Mouse (Mus musculus): ENCODE data around the gene Uspl1. TPM values are rescaled to one million over a fixed set of nuclear protein-coding genes. Genes with fewer than 3 reads are reported as not detected.
A peak's percentile ranks its signal among the peaks of the same experiment; 100 is the strongest.

Gene Uspl1
- polyA plus RNA-seq, 1 experiment: 8.5 TPM

GRCm38 (mm10) chr5:149252303-149252702 is 68.2 kb downstream of the Uspl1 start:
- 78% methylated on average over 3 of the region's 3 CpGs for WGBS
- Histone ChIP-seq H3K4me1 (ENCODE audit: control insufficient read depth, insufficient read depth, insufficient read length) (peaks cover 4% of the 10 kb centered on the region; the same call in 1 of the 2 replicates), H3K4me3 (ENCODE audit: extremely low read depth, insufficient read depth, insufficient read length) (no peak overlapping the region), H3K27ac (ENCODE audit: insufficient read depth, low read length) (no peak overlapping the region), H3K27me3 (ENCODE audit: control insufficient read depth, insufficient read depth, low read length) (no peaks in the 10 kb centered on the region), H3K36me3 (ENCODE audit: control insufficient read depth, insufficient read depth, low read length) (no peaks in the 10 kb centered on the region)
- TF ChIP-seq POLR2A (IDR thresholded peaks at IDR 0.05; ENCODE audit: low read depth, low read length) (no peak), CTCF (IDR thresholded peaks at IDR 0.05; ENCODE audit: extremely low read depth, insufficient read depth, insufficient read length, insufficient replicate concordance) (no peak)
- no peak for DNase-seq (ENCODE audit: low read depth in 1 of 2, low spot score in 2 of 2)

GRCm38 (mm10) chr5:149253491-149253890 is 69.3 kb downstream of the Uspl1 start:
- H3K4me1 ChIP-seq (ENCODE audit: control insufficient read depth, insufficient read depth, insufficient read length): no peaks in the 10 kb centered on the region

GRCm38 (mm10) chr5:149255522-149255921 is 71.4 kb downstream of the Uspl1 start:
- Histone ChIP-seq H3K4me1 (ENCODE audit: control insufficient read depth, insufficient read depth, insufficient read length) (no peaks in the 10 kb centered on the region), H3K27me3 (ENCODE audit: control insufficient read depth, insufficient read depth, low read length) (no peaks in the 10 kb centered on the region), H3K4me3 (ENCODE audit: extremely low read depth, insufficient read depth, insufficient read length) (no peak overlapping the region), H3K27ac (ENCODE audit: insufficient read depth, low read length) (no peak overlapping the region), H3K36me3 (ENCODE audit: control insufficient read depth, insufficient read depth, low read length) (no peaks in the 10 kb centered on the region)
- 58% methylated on average over 2 of the region's 2 CpGs for WGBS
- no peak for TF ChIP-seq CTCF (IDR thresholded peaks at IDR 0.05; ENCODE audit: extremely low read depth, insufficient read depth, insufficient read length, insufficient replicate concordance)
- TF ChIP-seq POLR2A (IDR thresholded peaks at IDR 0.05; ENCODE audit: low read depth, low read length): no peak
- no peak for DNase-seq (ENCODE audit: low read depth in 1 of 2, low spot score in 2 of 2)

More at GRCm38 (mm10) chr5:149253491-149253890, 69.3 kb downstream of the Uspl1 start:
- TF ChIP-seq CTCF (IDR thresholded peaks at IDR 0.05; ENCODE audit: extremely low read depth, insufficient read depth, insufficient read length, insufficient replicate concordance): no peak
- no peak for TF ChIP-seq POLR2A (IDR thresholded peaks at IDR 0.05; ENCODE audit: low read depth, low read length)
- no peaks in the 10 kb centered on the region for H3K27me3 ChIP-seq (ENCODE audit: control insufficient read depth, insufficient read depth, low read length)
- H3K36me3 ChIP-seq (ENCODE audit: control insufficient read depth, insufficient read depth, low read length): no peaks in the 10 kb centered on the region
- H3K4me3 ChIP-seq (ENCODE audit: extremely low read depth, insufficient read depth, insufficient read length): no peak overlapping the region
- no peak overlapping the region for H3K27ac ChIP-seq (ENCODE audit: insufficient read depth, low read length)
- 83% methylated on average over 2 of the region's 2 CpGs for WGBS
- no peak for DNase-seq (ENCODE audit: low read depth in 1 of 2, low spot score in 2 of 2)

GRCm38 (mm10) chr5:149257518-149258281 is 73.5 kb downstream of the Uspl1 start:
- no peak for DNase-seq (ENCODE audit: low read depth in 1 of 2, low spot score in 2 of 2)
- WGBS: 78% methylated on average over 14 of the region's 14 CpGs
- no peak overlapping the region for H3K27ac ChIP-seq (ENCODE audit: insufficient read depth, low read length)
- H3K36me3 ChIP-seq (ENCODE audit: control insufficient read depth, insufficient read depth, low read length): no peaks in the 10 kb centered on the region
- no peaks in the 10 kb centered on the region for H3K4me1 ChIP-seq (ENCODE audit: control insufficient read depth, insufficient read depth, insufficient read length)
- no peak overlapping the region for H3K4me3 ChIP-seq (ENCODE audit: extremely low read depth, insufficient read depth, insufficient read length)
- no peaks in the 10 kb centered on the region for H3K27me3 ChIP-seq (ENCODE audit: control insufficient read depth, insufficient read depth, low read length)
- TF ChIP-seq POLR2A (IDR thresholded peaks at IDR 0.05; ENCODE audit: low read depth, low read length) (no peak), CTCF (IDR thresholded peaks at IDR 0.05; ENCODE audit: extremely low read depth, insufficient read depth, insufficient read length, insufficient replicate concordance) (no peak)

- no peaks in the 10 kb centered on the region for H3K4me1 ChIP-seq (ENCODE audit: control insufficient read depth, insufficient read depth, insufficient read length)
- H3K36me3 ChIP-seq (ENCODE audit: control insufficient read depth, insufficient read depth, low read length): no peaks in the 10 kb centered on the region
- TF ChIP-seq CTCF (IDR thresholded peaks at IDR 0.05; ENCODE audit: extremely low read depth, insufficient read depth, insufficient read length, insufficient replicate concordance) (no peak), POLR2A (IDR thresholded peaks at IDR 0.05; ENCODE audit: low read depth, low read length) (no peak)
- no peak for DNase-seq (ENCODE audit: low read depth in 1 of 2, low spot score in 2 of 2)
- no peak overlapping the region for H3K4me3 ChIP-seq (ENCODE audit: extremely low read depth, insufficient read depth, insufficient read length)
- no peak overlapping the region for H3K27ac ChIP-seq (ENCODE audit: insufficient read depth, low read length)
- 94% methylated on average over 16 of the region's 16 CpGs for WGBS
- H3K27me3 ChIP-seq (ENCODE audit: control insufficient read depth, insufficient read depth, low read length): no peaks in the 10 kb centered on the region
These were observed 74.9 kb downstream of the Uspl1 start for GRCm38 (mm10) chr5:149259093-149259492.

- no peak for TF ChIP-seq CTCF (IDR thresholded peaks at IDR 0.05; ENCODE audit: extremely low read depth, insufficient read depth, insufficient read length, insufficient replicate concordance)
- TF ChIP-seq POLR2A (IDR thresholded peaks at IDR 0.05; ENCODE audit: low read depth, low read length): no peak
- no peaks in the 10 kb centered on the region for H3K36me3 ChIP-seq (ENCODE audit: control insufficient read depth, insufficient read depth, low read length)
- H3K27ac ChIP-seq (ENCODE audit: insufficient read depth, low read length): no peak overlapping the region
- peaks cover 10% of the 10 kb centered on the region; the same call in 1 of the 2 replicates for H3K4me1 ChIP-seq (ENCODE audit: control insufficient read depth, insufficient read depth, insufficient read length)
- WGBS: 91% methylated on average over 7 of the region's 7 CpGs
- H3K27me3 ChIP-seq (ENCODE audit: control insufficient read depth, insufficient read depth, low read length): no peaks in the 10 kb centered on the region
- H3K4me3 ChIP-seq (ENCODE audit: extremely low read depth, insufficient read depth, insufficient read length): no peak overlapping the region
- no peak for DNase-seq (ENCODE audit: low read depth in 1 of 2, low spot score in 2 of 2)
These were observed 77.3 kb downstream of the Uspl1 start for GRCm38 (mm10) chr5:149261449-149261848.

GRCm38 (mm10) chr5:149261866-149262265 is 77.7 kb downstream of the Uspl1 start:
- TF ChIP-seq POLR2A (IDR thresholded peaks at IDR 0.05; ENCODE audit: low read depth, low read length) (no peak), CTCF (IDR thresholded peaks at IDR 0.05; ENCODE audit: extremely low read depth, insufficient read depth, insufficient read length, insufficient replicate concordance) (peak; percentile 41; the same call in 1 of the 2 replicates)
- H3K27ac ChIP-seq (ENCODE audit: insufficient read depth, low read length): no peak overlapping the region
- peaks cover 12% of the 10 kb centered on the region; the same call in 1 of the 2 replicates for H3K4me1 ChIP-seq (ENCODE audit: control insufficient read depth, insufficient read depth, insufficient read length)
- H3K27me3 ChIP-seq (ENCODE audit: control insufficient read depth, insufficient read depth, low read length): no peaks in the 10 kb centered on the region
- peak in 1 of 2 experiments; percentile 40 for DNase-seq (ENCODE audit: low read depth in 1 of 2, low spot score in 2 of 2)
- 77% methylated on average over 6 of the region's 6 CpGs for WGBS
- H3K4me3 ChIP-seq (ENCODE audit: extremely low read depth, insufficient read depth, insufficient read length): no peak overlapping the region
- H3K36me3 ChIP-seq (ENCODE audit: control insufficient read depth, insufficient read depth, low read length): no peaks in the 10 kb centered on the region
